Mouse (Mus musculus): ENCODE measurements around the gene Ppp1r21. TPM values are rescaled to one million over a fixed set of nuclear protein-coding genes. Genes with fewer than 3 reads are reported as not detected.

The Ppp1r21 gene
- total RNA-seq, 1 experiment from 2014 or later = 36.7 TPM

GRCm38 (mm10) chr17:88530236-88530619 is 310 bp downstream of the Ppp1r21 start:
- no peak for DNase-seq

DNA sequence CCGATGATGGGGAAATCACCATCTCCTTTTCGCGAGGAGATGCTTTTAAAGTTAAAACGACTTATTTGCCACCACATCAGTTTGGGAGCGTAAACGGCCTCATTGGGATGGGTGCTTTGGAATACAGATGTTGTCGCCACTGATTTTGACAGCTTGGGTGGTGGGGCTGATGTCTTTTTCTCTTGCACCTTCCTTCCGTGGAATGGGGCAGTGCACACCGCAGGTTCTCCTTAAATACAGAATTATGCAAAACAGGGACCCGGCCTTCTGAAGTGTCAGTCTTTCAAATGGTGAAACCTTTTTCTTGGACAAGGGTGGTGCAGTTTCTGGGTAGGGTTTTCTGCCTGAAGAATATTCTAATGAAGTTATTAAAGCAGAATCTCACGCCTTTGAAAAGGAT is 749 bp downstream of the Ppp1r21 start:
- no peak for DNase-seq

DNA sequence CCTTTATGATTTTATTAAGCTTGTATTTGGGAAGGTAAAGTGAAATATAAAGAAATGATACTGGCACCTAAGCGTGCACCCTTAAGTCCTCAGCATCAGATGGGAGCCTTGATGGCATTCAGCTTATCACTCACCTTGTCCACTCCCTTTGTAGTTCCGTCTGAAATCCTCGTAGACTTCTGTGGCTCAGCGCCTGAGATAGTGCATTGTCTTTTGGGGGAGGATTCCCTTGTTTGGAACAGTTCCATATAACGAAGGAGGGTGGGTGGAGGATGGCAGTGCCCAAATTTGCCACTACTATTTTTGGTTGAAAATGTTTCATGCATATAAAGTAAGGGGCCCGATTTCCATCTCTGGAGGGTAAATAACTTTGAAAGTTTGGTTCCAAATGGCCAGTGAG is 1.3 kb downstream of the Ppp1r21 start:
- DNase-seq = no peak

DNA sequence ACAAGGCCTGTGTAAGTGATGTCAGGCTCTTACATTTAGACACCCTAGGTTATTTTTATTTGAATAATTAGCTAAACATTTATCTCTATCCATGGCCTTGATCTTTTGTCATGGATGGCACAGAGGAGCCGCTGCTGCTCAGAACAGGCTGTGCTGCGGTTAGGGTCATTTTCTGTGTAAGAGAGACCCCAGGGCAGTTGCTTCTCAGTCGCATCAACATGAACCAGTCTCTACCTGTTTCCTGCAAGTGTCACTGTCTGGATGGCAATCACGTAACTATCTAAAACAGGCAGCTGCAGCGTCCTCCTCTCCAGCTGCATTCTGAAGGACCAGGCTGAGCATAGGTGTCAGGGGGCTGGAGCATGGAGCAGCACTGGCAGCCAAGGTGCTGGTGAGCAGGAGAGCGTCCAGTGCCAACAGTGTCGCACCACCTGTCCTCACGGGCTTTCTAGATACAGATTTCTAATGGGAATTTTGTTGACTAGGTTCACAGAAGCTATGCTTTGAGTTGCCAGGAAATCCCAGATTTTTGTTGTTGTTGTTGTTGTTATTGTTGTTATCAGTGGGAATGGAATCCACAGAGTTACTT is 8.0 kb downstream of the Ppp1r21 start:
- no peak for DNase-seq

- DNase-seq = peak; percentile 59
Measured at GRCm38 (mm10) chr17:88542771-88543416, 13.0 kb downstream of the Ppp1r21 start.

GRCm38 (mm10) chr17:88543417-88543782 is 13.5 kb downstream of the Ppp1r21 start:
- DNase-seq = no peak

DNA sequence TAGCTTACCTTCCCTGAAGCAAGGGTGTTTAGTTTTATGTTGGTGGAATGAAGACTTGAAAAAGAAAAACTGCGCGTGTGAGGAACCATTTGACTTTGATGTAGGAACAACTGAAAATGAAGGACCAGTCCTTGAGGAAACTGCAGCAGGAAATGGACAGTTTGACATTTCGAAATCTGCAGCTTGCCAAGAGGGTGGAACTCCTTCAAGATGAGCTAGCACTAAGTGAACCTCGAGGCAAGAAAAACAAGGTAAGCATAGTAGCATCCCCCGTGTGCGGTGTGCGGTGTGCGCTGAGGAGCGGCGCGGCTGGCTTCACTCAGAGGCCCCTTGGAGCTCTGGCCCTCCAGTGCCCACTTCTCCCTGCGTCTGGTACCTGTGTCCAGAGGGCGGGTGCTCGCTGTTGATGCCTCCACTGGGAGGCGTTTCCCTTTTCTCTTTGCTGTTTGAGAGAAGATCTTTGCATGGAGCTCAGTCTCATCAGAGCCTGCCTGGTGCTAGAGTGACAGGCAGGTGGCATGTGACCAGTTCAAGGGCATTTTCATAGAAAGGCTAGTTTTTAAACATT is 15.4 kb downstream of the Ppp1r21 start:
- no peak for DNase-seq

DNA sequence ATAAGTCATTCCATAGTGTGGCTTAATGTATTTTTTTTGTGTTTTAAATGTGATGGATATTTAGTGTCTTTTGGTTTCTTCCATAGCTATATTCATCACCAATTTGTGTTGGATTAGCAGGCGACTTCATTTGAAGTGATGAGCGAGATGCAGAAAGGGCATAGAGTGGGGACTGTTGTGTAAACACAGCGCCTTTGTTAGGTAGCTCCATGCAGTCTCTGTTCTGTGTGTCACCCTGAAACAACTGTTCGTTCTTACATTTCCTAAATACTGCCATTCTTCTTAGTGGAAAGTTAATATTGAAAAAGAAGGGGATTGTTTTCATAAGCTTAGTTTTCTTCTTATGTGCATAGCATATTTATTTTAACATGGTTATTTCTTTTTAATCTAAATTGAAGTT is 16.8 kb downstream of the Ppp1r21 start:
- no peak for DNase-seq

- no peak for DNase-seq
Measured at GRCm38 (mm10) chr17:88549411-88550191, 19.7 kb downstream of the Ppp1r21 start.

DNA sequence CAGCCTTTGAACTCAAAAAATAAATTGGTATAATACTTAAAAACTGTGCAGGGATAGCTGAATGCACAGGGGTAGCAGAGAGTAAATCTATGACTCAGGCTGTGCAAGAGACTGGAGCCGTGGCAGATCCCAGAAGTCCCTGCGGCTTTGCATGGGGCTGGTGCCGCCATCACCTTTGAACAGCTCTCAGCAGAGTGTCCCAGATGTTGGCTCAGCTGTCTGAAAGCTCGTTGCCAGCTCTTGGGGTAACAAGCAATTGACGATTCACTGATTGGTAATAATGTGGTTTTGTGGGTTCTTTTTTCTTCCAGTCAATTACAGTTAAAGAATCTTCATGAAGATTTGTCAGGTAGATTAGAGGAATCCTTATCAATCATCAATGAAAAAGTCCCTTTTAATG is 20.4 kb downstream of the Ppp1r21 start:
- no peak for DNase-seq

DNA sequence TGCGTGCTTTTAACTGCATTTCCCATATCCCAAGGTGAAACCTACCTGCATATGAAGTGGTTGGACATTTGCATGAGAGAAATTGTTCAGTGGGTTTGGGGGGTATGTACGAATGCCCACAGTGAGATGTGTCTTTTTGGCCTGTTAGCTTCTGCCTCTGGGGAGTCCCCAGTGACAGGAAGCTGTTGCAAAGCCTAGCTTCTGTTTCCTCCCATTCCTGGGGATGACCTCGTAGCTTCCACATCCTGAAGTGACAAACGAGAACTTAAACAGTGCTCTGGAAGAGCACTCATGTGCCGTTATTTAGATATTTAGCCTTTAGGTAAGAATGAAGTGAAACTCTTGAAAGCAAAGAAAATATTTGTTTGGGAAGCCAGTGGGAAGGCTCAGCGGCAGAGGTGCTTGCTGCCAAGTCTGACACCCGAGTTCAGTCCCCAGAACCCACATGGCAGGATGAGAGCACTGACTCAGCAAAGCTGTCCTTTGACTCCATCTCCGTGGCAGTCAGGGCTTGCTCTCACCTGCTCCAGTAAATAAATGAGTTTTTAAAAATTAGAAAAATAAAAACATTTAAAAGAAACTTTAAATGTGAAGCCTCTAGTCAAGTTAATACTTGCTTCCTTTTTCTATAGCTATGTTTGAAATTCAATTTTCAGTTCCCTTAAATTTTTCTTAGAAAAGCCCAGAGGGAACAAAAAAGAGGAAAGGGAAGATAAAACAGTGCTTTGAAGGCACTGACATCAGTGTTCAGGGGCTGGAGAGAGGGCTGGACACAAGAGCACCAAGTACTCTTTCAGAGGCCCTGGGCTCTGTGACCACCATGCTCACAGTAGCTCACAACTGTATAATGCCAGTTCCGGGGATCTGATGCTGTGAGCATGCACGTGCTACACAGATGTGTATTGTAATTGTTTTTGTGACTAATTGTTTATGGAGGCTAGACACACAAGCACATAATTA is 21.3 kb downstream of the Ppp1r21 start:
- DNase-seq = no peak

- no peak for DNase-seq
Measured at GRCm38 (mm10) chr17:88552556-88552955, 22.6 kb downstream of the Ppp1r21 start.

DNA sequence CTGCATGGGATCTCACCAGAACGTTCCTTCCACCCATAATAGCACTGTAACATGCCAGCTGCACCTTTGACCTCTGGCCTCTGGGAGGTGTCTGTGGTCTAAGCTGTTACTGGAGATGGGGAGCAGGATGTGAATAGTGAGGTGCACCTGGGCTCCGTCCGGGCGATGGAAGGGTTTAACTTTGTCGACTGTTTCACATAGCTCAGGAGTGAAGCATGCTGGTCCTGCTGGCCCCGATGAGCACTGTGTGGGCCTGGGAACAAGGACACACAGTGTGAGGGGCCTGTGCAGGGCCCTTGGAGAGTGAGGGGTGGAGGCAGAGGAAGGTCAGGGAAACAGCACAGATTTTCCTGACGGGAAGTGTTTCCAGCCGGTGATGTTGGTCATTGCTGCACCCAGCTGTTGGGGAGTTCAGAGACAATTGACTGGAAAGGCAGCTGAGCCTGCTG is 23.1 kb downstream of the Ppp1r21 start:
- no peak for DNase-seq

DNA sequence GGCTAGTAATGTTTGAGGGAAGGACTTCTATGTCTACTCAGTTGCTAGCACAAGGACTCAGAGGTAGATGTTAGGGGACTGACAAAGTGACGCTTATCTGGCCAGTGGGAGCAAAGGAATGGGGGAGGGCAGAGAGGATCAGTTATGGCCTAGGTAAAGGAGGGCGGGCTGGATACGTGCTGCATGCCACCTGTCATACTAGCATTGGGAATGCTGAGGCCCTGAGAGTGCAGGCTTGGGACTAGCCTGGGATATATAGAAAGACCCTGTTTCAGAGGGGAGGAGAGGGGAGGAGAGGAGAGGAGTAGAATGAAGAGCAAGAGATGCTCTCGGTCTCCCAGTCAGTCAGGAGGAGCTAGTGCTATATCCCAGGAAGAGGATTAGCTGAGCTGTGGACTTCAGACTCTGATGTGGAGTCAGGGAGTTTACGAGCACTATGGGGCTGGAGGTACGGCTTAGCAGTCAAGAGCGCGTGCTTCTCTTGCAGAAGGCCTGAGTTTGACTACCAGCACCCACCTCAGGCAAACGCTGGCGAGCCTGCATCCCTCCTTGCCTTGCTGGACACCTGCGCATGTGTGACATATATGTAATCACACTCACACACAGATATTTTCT is 23.7 kb downstream of the Ppp1r21 start:
- DNase-seq = no peak

DNA sequence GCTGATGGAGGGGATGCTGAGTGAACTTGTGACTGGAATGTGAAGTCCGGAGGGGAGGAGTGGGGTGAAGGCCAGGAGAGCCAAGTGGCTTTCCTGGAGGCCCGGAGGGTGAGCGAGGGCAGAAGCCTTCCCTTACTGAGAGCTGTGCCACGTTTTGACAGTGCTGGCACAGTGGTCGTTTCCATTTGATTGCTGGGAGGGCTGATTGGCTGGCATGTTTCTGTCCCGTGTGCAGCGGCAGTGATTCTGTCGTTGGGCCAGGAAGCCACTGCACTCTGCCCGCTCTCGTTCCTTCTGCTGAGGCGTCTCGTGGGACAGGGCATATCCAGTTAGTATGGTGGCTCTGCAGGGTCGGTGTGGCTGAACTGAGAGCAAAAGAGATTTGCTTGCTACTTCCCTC is 26.3 kb downstream of the Ppp1r21 start:
- DNase-seq = peak; percentile 19

DNA sequence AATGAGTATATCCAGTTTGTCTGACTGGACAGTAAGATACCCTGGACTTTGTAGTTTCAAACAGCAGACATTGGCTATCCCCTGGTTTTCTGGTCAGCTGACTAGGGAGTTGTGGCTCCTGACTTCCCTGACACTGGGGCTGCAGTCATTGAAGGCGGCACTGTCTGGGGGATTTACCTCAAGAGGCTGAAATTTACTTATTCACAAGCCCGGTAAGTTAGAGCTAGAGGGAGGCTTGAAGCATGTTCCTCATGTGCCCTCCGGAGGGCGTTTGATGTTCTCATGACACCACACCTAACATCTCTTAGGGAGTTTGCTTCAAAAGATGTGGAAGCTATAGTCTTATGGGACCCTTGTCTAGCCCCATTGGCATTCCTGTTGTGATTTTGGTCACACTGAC is 26.8 kb downstream of the Ppp1r21 start:
- no peak for DNase-seq

DNA sequence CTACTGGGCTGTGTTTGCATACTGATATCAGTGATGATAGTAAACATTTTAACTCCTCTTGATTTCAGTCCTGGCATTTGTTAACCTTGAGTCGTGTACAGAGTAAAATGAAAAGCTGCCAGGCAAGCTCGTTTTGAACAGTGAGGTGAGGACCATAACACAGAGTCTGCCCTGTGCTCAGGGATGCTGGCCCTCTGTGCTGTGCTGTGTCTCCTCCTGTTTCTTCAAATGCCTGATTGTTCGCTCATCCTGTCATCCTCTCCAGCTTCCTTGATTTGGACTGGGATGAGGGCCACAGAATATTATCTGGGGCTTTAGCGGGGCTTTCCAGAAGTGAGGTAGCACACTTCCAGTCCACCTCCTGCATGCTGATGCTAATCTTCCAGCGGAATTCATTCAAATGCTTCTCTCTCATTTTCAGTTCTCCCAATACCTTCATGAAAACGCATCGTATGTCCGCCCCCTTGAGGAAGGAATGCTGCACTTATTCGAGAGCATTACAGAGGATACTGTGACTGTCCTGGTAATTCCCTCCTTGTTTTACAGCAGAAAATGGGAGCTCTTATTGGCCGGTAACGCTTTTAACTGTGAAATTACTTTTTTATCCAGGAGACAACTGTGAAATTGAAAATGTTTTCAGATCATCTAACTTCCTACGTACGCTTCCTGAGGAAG is 28.4 kb downstream of the Ppp1r21 start:
- DNase-seq = peak; percentile 89

DNA sequence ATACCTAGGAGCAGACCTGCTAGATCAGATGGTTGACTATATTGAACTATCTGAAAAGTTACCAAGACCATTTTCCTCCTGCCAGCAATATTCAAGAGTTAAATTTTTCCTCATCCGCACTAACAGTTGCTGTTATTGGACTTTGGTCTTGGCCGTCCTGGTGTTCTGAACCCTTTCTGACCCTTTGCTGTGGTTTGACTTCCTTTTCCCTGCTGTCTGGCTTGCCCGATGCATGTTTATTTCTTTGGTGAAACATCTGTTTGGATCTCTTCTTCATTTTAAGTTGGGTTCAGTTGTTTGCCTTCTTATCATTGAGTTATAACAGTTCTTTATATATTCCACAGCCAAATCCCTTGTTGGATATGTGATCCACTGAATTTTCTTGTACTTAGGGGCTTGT is 33.7 kb downstream of the Ppp1r21 start:
- DNase-seq = no peak

DNA sequence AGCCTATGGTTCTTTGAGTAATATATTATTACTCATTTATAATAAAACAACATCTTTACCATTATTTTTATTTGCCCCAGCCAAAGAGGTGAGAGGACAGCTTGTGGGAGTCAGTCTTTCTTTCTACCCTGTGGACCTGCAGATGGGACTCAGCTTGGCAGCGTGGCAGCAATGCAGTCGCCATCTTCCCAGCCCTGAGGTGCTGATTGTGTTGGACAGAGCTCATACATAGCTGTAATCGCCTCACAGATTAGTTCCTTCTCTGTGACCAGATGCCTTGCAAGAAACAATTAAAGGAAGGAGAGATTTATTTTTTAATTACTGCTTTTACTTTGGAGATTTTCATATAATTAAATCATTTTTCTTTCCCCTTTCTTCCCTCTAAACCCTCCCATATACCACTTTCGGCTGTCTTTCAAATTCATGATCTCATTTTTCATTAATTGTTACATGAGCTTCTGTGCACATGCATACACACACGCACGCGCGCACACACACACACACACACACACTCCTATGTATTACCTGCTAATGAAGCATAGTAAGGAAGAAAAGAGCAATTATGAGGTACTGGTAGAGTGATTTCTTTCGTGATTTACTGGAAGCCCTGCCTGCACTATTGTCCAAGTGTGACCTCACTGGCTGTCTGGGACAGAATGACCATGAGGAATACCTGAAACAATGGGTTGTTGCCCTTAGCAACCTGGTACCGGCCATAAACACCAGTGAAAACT is 40.1 kb downstream of the Ppp1r21 start:
- DNase-seq = no peak

DNA sequence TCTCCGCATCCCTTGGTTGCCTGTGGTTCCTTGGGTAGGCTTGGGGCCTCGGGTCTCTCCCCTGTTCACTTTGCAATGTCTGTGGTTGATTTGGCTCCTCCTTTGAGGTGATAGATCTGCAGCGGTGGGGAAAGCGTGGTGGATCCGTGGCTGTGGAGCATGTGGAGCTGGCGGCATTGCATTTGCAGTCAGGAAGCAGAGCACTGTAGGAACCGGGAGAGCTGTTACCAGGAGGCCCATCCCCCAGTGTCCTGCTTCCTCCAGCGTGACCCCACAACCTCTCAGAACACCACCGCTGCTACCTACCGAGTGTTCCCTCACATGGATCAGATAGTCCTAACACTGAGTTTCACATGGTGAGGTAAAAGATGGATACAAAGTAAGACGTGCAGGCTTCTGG is 40.9 kb downstream of the Ppp1r21 start:
- no peak for DNase-seq
